Mouse (Mus musculus) urinary bladder, postnatal 4 days (tissue): Measurements from ENCODE around the gene Pnpla2.

Source experiments
- DNase-seq, 2 experiments: peaks; one replicate each; pipeline ENCODE4 v3.0.0; 2021 to 2022; ENCODE audit warnings: low spot score in 2 of 2

Gene Pnpla2

DNA sequence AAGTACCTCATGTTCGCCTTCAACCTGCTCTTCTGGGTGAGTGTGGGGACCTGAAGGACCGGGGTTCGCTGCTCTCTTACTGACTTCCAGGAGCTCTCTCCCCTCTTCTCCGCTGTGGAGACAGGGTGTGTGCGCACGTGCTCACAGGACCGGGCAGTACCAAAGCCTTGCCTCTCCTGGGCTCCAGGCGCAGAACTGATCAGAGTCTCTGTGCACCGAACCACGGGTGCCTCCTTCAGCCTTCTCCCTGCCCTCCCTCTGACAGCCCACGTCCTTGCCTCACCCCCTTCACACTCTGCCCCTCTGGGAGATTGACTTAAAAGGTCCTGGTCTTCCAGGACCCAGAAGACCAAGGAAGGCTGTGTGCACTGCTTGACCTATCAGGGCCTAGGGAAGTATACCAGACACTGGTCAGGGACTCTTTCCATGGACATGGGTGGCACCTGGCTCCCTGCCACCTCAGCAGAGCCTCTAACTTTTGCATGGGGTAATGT, 27.6 kb downstream of the Pnpla2 start:
- DNase-seq, result no peak

DNA sequence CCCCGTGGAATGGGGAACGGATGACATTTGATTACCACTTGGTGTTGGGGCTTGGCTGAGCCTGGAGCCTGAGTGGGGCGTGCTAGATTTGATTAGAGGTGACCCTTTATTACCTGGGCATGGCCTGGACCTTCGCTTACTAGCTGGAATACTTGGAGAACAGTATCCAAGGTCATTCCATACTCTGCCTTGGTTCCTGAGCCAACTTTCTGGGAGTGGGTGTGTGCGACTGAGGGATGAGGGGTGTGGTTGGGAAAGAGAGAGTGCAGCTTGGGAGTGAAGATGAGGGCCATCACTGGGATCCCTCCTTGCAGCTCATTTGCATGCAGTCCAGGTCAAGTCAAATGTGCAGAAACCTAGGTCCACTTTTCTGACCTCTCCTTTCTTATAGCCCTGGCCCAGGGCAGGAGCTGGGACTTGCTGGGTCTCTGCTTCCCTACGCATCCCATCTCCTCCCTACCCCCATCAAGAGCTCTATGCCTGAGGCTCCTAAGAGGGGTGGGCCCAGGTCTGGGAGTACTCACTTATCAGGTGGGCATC, 28.2 kb downstream of the Pnpla2 start:
- no peak for DNase-seq

DNA sequence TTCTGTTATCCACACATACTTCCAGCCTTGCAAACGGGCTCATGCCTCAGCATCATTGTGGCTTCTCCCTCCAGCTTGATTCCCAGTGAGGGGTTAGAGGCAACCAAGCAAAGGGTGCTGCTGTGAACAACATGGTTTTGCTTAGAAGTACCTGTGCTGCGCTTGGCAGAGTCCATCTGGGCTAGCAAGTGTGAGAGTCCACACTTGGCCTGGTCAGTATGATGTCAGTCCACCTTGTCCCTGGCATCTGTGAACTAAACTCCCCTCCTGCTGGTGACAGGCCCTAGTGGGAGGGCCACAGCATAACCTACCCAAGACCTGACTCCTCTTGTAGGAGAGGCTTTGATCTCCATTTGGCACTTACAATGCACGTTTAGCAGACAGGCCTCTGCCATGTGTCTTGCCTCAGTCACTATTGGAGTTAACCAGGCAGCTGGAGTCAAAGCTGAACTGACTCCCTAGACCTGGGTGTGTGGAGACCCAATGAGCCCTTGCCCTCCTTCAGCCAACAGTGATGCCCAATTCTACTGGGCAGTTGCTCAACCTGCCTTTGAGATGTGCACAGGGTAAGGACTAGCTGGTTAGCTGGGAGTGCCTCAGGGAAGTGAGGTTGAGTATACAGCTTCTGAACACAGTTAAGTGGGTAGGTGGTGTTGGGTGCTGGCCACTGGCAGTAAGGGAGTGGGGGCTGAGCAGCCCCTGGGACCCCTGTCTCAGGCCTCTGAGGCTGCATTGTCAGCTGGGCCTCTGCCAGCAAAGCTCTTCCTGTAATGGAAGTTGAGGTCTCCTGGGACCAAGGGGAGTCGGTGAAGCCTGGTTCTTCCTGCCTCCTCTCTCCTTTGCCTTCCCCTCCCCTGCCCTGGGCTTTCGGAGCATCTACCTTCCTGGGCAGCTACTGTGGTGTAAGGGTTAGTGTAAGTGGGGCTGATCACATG, 29.5 kb downstream of the Pnpla2 start:
- no peak for DNase-seq

DNA sequence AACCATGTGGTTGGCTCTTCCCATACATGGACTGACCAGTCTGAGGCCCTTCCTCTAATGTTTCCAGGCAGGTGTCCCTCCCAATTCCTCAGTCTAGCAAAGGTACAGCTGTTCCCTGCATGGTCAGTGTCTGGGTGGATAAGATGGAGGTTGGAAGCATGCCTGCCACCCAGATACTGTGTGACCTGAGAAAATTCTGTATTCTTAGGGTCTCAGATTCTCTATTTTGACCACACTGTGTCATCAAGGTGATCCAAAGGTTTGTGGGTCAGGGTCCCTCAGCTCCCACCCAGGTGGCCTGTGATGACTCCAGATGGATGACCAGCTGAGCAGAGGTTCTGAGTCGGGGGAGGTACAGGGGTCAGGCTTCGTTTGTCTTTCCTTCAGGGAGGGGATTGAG, 30.2 kb downstream of the Pnpla2 start:
- no peak for DNase-seq

DNA sequence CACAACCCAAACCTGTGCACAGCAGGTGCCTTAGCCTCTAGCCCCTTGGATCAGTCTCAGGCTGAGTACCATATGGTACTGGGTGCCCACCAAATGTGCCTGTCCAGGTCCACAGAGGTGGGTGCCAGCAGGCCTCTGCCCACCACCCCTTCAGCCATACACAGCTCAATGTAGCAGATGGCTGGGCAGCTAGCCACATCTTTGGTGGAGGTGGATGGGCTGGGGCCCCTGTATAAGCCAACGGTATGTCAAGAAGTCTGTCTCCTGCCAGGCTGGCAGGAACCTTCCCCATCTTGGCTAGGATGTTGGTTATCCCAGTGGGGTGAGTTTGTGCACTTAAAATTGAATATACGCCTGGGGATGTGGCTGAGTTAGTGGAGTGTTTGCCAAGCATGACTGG, 30.6 kb downstream of the Pnpla2 start:
- DNase-seq, result no peak

DNA sequence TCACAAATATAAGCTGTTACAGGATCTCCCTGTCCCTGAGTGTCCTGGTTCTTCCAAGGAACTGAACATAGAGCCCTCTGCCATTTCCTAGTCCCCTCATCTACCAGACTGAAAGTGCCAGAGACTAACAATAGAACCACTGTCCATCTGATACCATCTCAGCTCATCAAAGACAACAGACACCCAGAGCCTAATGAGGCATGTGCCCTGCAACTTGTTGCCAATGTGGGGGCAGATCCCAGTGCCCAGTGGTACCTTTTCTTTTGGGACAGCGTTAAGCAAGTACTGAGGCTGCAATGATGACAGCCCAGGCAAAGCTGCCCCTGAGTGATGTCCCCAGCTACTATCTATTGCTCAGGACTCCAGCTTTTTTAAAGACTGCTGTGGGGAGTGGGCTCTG, 31.2 kb downstream of the Pnpla2 start:
- DNase-seq, result no peak

DNA sequence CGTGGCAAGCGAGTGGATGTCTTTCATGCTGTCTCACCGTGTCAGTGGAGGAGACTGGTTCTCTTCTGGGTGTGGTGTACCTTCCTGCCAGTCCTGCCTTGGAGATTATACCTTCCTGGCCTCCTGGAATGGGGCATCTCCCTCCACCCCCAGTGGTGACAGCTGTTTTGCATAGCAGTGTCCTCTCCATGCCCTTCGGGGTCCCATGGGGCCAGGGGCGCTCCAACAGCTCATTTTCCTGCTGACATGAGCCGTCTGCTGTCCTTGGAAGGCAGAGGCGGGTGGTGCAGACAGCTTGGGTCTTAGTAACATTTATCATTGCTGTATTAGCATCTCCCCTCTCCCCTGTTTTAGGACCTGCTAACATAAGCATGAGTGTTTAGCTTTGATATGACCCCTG, 32.1 kb downstream of the Pnpla2 start:
- no peak for DNase-seq

DNA sequence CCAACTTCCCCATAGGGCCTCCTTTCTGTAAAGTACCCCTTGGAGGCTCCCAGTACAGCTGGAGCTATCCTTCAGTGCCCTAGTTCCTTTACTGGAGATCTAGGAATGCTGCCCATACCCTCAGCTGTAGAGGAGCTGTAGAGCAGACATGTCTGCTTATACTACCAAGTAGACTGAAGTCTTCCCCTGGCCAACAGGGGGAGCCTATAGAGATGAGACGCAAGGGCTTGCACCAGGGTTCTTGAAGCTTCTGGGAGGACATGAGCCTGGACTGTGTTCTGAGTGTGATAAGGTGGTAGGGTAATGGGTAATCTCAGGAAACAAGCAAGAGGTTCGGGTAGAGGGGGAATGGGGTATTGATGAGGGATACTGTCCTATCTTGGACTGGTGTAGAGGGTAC, 36.2 kb downstream of the Pnpla2 start:
- DNase-seq, result no peak

DNA sequence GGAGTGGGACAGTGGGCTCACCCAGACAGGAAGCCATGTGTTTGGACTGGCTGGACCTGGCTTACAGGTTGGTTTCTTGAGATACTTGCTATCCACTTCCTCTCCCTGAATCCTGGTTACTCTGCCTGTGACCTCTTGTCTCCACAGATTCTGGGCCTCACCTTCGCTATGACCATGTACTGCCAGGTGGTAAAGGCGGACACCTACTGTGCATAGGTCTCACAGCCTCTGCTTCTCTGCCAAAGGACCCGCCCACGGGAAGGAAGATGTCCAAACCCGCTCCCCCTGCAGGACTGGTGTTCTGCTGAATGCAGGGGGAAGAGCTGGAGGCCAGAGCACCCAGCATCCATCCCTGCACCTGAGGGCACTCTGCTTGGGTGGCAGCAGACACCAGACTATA, 37.7 kb downstream of the Pnpla2 start:
- DNase-seq, result no peak

DNA sequence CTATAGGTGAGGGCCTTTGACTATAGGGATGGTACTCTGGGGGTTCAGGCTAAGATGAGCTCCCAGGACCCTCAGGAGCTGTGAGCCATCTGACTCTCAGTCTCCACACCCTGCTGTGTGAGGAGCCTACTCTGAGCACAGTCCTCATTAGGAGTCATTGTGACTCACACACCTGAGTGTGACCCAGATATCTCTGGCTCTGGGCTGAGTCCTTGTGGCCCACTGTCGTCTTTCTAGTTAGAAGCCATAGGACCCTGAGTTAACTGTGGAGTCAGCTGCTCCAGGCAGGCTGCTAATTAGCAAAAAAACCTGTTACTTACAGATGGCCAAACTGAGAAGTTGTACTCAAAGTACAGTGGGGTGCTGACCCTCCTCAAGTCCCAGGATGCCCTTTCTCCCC, 38.7 kb downstream of the Pnpla2 start:
- DNase-seq, result no peak

DNA sequence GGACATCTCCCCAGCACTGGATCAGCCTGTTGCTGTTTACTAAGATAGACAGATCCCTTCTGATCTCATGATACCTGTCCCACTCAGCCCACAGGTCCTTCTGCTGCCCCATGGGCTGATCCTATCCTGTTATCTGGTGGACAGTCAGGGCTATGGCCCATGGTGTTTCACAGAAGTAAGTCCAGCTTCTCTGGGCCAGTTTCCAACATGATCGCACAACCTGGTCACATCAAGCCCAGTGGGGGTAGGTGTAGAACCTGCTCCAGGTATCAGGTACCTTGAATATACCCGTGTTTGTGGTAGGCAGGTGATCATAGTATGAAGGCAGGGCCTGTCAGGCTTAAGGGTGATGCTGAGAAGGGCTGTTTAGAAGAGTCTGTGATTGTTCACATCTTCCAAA, 40.4 kb downstream of the Pnpla2 start:
- DNase-seq, result no peak

DNA sequence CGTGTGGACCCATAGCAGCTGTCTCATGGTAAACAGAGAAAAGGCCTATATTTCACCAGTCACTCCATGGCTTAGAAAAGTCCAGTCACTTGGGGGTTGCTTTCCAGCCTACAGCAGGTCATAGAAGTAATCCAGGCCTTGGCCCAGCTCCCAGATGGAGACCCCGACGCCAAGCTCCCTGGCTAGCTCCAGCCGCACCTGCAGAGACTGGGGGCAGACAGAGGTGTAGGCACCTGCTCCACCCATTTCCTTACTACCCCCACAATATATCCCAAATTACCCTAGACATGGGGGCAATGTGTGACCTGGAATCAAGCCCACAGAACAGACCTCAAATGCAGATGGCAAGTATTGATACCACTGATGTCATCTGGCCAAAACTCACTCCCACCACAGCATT, 40.9 kb downstream of the Pnpla2 start:
- no peak for DNase-seq

DNA sequence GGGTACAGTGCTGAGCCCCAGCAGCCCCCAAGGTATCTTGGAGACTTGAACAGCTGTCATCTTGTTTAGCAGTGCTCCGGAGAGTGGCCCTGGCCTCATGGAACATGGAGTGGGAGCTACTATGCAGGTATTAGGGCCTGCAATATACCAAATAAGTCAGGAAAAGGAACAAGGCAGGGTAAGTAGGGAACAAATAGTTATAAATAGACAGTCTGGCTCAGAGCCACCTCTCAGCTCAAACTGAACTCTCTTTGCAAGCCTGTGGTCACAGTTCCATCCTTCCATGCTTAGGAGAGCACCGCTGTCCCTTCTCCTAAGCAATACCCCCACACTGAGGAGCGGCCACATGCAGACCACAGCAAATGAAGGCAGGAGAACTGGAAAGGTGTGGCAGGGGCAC, 42.6 kb downstream of the Pnpla2 start:
- no peak for DNase-seq

DNA sequence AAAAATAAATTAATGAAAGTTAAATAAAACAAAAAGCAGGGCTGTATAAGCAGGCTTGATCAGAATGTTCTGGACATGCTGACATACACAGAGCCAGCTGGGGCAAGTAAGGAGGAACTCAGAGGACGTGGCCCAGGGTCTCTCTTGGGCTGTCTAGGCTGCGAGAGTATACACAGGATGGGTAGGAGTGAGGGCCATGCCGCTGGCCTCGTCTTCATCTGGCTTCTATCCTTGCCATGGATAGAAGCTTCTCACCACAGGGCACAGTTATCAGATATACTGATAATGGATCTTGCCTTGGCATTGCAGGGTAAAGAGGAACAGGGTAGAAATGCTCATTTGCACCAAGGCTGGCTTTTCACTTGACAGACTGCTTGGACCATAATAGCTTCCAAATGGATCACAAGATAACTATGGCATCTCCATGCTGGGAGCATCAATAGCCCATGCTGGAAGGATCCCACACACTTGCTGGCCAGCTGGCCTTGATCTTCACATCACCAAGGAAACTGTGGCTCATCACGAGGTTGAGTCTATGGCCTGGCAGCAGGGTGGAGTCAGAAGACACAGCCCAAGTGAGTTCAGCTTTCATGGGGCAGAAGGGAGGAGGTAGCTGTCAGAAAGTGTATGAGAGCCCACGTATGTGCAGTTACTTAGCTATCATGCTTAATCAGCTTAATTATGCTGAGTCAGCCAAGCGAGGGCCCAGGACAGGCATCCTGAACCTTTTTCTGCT, 47.0 kb downstream of the Pnpla2 start:
- no peak for DNase-seq

DNA sequence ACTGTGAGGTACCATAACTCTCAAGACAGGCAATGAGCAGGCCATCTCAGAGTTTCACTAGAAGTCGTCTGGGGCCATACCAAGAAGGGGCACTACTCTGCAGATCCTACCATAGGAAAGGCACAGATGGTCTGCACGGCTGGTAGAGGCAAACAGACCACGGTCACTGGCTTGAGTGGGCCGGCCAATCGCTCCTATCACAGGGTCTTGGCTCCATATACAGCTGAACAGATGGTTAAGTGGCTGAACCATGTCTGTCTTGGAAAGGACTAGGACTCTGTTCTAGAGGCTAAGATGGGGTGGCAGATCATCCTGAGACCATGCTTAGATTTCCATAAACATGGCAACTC, 47.5 kb downstream of the Pnpla2 start:
- DNase-seq, result no peak

DNA sequence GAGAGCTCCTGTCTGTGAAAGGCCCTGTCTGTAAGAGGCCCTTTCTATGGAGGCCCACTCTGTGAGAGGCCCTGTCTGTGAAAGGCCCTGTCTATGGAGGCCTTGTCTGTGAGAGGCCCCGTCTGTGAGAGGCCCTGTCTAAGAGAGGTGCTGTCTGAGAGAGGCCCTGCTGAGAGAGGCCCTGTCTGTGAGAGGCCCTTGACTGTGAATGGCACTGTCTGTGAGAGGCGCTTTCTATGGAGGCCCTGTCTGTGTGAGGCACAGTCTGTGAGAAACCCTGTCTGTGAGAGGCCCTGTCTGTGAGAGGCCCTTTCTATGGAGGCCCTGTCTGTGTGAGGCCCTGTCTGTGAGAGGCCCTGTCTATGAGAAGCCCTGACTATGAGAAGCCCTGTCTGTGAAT, 51.3 kb downstream of the Pnpla2 start:
- no peak for DNase-seq

DNA sequence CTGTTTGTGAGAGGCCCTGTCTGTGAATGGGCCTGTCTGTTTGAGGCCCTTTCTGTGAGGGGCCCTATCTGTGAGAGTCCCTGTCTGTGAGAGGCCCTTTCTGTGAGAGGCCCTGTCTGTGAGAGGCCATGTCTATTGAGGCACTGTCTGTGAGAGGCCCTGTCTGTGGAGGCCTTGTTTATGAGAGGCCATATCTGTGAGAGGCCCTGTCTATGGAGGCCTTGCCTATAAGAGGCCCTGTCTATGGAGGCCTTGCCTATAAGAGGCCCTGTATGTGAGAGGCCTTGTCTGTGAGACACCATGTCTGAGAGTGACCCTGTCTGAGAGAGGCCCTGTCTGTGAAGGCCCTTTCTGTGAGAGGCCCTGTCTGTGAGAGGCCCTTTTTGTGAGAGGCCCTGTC, 53.2 kb downstream of the Pnpla2 start:
- DNase-seq, result no peak

DNA sequence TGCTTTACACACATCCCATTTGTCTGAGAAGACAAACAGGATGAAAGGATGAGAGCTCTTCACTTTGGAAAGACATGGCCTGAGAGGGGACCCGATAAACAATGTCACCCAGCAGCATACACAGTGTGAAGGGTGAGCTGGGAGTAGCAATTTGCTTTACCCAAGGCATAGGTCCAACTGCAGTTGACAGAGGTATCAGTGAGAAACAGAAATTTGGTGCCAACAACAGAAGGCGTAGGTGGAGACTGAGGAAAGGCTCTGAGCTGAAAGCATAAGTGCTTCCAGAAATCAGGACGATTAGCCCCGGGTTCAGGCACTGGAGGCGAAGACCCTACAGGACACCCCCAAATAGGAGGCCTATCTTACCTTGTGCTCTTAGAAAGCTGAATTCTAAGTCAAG, 55.2 kb downstream of the Pnpla2 start:
- DNase-seq, result no peak
